Mouse (Mus musculus) cortical plate, adult 2 months (tissue): Measurements from ENCODE around the gene S100pbp.

Experiments used
- CTCF ChIP-seq: fragments of 200-500 bp; IDR thresholded peaks from 2 replicates; pipeline ENCODE4 v1.5.1; 2011; ENCODE audit warnings: mild to moderate bottlenecking, control low read depth, low read length; ENCODE audit not compliant: insufficient read depth; ENCODE audit errors: extremely low read depth
- POLR2A ChIP-seq: fragments of 200-500 bp; IDR thresholded peaks from 2 replicates; pipeline ENCODE4 v1.6.1; 2011; ENCODE audit warnings: mild to moderate bottlenecking, low read length, control low read depth; ENCODE audit not compliant: insufficient read depth; ENCODE audit errors: extremely low read depth

GRCm38 (mm10) chr4:129197514-129197913 is 8.0 kb upstream of the S100pbp start:
- TF ChIP-seq CTCF (no peak), POLR2A (no peak)
